Mouse (Mus musculus) urinary bladder, postnatal 14 days (tissue): ENCODE measurements at regions not wholly inside any gene's neighbourhood (a gene's known extent, or its start where the extent isn't known, plus 50 kb on each side); places are given as distances from the start of the nearest gene placed in this dataset.

ENCODE experiments used
- DNase-seq: peaks from one replicate; pipeline ENCODE4 v3.0.0; 2021; ENCODE audit warnings: low spot score

DNA sequence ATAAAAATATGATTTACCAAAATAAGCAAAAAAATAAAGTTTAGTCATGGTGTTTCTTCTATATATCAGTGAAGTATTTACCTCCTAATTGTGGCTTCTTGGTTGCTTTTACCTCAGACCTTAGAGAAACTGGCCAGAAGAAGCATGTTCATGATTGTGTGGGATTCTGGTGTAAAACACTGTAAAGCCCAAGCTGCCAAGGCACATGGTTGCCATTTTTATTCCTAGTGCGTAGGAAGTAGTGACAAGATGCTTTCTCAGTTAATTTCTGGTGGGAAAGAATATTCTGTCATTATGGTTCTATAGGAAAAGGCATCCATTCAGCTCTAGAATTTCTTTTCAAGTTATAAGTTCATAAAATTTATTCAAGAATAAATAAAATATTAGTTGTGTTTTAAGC is 805.2 kb downstream of the Olfm4 start:
- no peak for DNase-seq

DNA sequence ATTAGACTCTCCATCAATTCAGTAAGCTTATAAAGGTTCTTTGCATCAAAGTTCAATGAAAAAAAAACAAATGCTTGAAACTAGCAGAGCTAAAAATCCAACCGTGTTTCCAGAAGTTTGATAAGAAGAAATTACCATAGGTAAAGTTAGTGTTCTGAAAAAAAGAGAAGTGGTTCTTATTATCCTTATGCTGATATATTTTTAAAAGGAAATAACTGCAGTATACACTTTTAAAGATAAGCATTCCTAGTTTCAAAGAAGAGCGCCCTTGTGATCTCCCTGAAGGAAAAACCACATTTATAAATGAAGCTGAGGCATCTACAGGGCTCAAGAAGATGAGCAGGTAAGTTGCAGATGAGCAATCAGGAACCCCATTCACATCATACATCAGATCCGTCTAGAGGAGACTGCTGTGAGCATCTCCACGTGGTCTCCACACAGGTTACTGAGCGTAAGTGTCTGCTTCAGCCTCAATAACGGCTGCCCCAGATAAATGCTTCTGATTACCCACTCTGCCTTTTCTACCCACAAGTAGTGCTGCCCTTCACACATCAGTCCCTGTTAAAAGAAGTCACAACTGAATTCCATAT is 815.6 kb downstream of the Olfm4 start:
- DNase-seq, result no peak

DNA sequence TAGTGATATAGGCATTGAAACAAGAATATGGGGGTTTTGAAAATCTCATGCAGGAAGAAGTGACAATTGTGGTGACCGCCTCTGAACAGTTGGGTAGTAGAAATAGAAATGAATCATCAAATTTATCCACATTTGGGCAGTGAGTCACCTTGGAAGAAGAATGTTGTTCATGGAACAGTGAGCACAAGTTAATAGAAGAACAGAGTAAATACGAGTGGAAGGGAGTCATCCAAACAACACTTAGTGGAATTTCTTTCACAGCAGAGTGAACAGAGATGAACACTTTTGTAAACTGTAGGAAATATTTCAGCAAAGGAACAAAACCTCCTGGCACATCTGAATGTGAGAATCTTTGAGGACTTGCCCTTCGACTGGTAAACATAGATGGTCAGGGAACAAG is 846.6 kb downstream of the Olfm4 start:
- DNase-seq, result no peak

DNA sequence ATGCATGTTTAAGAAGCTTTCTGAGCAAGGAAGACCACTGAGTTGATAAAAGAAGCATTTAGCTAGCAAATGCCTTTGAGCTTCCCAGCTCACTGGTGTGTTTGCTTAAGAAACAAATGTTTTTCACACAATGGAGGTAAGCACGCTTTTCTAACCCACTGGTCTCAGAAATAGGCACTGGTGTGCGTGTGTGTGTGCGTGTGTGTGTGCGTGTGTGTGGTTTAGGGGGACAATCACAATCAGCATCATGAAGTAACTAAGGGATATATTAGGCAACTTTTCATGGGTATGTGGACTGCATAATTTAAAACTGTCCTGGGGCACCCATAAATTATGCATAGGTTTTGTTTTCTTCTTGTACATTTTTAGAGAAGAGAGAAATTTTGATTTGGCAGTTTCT is 860.7 kb downstream of the Olfm4 start:
- DNase-seq, result no peak

DNA sequence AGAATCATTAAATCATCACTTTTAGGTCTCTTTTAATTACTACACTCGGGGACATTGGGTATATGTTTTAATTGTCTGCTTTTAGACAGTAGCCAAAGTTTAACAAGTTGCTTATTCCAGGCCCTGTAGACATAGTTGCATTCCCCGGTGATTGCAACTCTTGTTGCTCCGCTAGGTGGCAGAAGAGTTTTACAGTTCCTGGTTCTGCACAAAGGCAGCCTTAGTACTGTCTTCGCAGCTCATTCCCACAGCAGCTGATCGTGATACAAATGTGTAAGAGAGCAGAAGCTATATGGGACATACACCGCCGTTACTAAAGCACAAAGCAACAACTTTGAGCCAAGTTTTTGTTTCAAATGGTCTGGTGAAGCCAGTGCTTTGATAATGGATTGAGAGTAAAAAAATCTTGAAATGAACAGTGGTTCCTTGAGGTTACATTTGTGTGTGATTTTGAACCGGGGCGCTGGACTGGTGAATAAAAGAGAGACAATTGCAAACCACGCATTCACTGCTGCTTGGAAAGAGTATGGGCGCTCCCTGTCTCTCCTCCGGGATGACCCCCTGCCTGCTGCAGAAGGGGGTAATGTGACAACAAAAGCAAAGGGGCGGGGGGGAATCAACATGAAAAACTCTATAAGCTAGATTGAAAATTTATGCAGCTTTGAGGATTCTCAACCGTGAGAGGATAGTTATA is 861.8 kb downstream of the Olfm4 start:
- DNase-seq, result peak; percentile 58

DNA sequence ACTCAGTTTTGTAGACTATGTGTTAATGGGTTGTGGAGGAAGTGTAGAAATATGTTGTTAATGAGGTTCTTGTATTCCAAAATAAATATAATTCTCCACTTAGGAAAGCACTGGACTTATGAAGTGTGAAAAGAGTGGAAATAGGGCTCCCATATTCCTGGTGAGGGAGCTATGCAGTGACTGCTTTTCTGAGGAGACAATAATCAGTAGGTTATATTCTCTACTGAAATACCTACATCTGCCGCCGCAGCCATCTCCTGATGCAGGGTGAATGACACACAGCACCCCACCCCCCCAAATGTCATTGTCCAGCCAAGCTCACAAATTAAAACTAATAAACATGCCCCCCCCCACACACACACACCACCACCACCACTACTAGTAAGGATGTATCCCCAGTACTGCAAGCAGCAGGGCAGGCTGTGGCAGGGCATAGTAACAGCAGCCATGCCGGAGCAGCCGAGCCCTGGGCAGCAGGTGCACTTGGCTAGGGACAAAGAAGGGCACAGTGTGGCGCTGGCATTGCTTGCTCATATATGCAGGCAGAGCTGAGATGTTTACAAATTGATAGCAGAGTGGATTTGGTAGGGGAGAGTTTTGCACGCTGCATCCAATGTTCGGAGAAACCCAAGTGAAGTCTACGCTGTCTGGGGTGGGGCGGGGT is 862.7 kb downstream of the Olfm4 start:
- no peak for DNase-seq
